Mouse (Mus musculus) frontal cortex, postnatal 36 days (tissue): ENCODE data around the gene Slc6a11.

Experiments
- DNase-seq, 2 experiments: peaks; one replicate each; pipeline ENCODE4 v3.0.0; 2022; ENCODE audit warnings: low spot score in 2 of 2

Slc6a11 gene

GRCm38 (mm10) chr6:114131122-114131872, at the start of gene Slc6a11:
Slc6a11 (plus strand) TSS chr6:114131241.
- peak in 1 of 2 experiments; percentile 26 for DNase-seq

DNA sequence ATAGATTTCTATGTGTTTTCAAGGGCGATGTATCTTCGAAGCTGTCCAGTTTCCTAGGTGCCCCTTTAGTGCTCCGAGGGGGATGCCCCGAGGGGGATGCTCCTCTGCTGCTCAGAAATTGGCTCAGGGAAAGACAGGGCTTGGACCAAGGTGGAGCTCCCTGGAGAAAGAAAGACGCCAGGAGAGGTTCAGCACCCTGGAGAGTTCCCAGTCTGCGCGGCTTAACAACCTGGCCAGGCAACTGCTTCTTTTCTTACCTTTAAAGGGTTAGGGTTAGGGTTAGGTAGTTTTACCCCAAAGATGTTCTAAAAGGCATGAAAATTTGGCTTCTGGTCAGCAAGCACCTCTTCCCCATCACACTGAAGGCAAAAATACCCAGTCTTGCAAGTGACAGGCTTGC, 43.9 kb upstream of the Slc6a11 start:
- no peak for DNase-seq

DNA sequence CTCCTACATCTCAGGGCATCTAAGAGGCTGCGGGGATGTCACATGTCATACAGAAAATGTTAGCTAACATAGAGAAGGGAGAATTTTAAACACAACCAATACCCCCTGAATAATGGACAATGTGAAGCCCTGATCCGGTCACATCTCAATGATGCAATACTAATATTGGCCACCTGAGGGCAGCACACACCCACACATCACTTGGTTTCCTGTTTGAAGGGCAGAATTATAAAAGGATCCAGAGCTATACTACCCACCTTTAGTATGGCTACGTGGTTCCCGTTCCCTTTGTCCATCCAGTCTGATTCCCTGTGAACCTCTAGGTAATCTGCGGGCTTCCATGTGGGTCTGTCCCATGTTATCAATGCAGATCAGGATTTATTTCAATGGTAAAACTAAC, 41.4 kb upstream of the Slc6a11 start:
- DNase-seq: peak; percentile 78 to 86

DNA sequence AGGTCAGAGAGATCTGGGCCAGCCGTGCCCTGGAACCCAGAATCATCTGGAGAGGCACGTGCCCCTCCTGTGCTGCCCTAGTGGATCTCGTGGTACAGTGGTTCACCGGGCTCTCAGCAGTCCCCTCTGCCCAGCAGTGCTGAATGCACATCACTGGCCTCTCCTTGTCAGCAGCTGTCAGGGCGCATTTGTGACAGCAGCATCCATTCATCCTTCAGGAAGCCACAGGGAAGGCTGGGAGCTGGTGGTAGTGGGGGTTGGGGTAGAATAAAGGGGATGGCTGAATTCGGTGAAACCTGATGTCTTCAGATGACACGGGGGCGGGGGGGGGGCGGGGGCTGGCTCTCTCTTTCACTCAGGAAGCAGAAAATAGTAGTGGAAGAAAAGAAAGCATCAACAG, 38.8 kb upstream of the Slc6a11 start:
- no peak for DNase-seq

DNA sequence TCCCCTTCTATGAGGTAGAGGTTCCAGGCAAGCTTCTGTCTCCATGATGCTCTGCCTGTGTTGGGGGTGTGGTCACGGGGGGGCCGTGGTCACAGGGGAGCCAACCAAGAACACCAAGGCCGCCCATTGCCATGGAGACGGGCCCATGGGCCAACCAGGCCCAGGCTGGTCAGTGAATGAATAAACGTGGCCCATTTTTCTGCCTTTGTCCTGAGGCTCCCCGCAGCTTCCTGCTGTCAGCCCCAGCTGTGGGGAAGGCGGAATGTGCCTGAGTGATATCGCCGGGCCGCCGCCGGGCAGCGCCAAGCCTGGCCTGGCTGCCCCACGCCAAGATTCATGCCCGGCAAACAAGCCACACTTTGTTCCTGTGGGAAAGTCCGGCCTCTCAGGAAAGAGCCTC, 36.8 kb upstream of the Slc6a11 start:
- DNase-seq: peak; percentile 31 to 69

- no peak for DNase-seq
Measured at GRCm38 (mm10) chr6:114096574-114096973, 34.5 kb upstream of the Slc6a11 start.

GRCm38 (mm10) chr6:114101923-114102322, 29.1 kb upstream of the Slc6a11 start:
- no peak for DNase-seq

GRCm38 (mm10) chr6:114119507-114119906, 11.5 kb upstream of the Slc6a11 start:
- DNase-seq: no peak

GRCm38 (mm10) chr6:114125530-114125929, 5.5 kb upstream of the Slc6a11 start:
- no peak for DNase-seq

DNA sequence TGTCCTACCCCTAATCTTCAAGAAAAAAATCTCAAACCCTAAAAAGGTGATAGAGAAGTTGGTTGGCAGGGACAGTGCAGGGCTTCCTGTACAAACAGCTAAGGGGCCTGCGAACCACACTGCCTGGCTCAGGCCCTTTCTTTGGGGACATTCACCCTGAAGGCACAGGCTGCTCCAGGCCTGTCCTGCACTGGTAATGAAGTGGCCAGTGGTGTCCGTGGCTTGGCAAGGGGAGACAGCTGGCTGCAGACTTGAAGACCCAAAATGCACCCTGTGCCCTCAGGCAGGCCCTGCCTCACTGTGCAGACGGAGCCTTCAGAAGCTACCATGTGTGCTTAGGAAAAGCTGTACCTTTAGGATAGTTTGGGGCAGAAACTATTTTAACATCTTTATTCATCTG, 1.4 kb downstream of the Slc6a11 start:
- DNase-seq: peak in 1 of 2 experiments; percentile 31

DNA sequence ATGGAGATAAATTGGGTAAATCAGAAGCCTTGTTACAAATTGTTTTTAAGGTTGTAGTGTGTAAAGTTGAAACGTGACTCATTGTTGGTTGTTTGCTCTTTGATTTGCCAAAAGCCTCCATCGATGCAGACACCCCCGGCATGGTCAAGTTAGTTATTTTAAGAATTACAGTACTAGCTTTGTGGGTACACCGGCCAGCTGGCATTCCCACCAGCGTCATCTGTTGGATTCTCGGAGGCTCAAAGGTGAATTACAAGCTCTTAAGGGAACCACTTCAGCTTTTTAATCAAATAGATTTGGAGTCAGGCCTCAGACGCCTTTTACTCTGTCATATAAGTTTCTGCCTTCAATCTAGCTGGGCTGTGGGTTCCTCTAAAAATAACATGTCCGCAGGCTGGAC, 1.9 kb downstream of the Slc6a11 start:
- no peak for DNase-seq

DNA sequence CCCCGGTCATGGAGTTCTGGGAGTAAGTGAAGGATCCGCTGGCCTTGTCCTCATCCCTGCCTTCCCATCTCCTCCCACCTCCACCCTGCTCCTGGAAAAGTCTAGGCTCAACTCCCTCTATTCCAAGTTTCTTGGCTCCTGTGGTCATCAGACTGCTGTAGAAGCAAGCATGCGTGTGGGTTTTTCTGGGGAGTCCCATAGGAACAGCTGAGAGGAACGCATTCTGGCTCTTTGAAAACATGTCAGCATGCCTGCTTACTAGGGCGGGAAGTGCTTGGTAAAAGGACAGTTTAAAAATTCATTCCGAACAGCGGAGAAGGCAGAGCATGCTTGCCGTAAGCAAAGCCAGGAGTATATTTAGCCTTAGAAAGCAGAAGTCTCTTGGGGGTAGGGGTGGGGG, 7.9 kb downstream of the Slc6a11 start:
- no peak for DNase-seq

DNA sequence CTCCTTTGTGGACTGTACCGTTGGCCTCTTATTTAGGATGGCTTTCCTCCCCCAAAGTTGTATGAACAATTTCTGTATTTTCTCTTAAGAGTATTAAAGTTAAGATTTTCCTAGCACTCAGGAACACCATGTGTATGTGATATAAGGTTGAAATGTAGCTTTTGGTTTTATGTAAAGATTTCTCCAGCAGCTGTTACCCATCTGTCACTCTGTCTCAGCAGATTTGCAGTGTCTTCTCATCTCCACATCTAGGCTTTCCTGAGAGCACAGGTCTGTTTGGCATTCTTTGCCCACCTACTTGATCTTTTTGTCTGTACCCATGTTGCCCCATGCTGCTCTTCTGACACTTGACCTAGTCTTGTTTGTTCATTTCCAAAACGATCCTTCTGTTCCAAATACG, 10.4 kb downstream of the Slc6a11 start:
- DNase-seq: peak in 1 of 2 experiments; percentile 44

GRCm38 (mm10) chr6:114142480-114142879, 11.4 kb downstream of the Slc6a11 start:
- no peak for DNase-seq

DNA sequence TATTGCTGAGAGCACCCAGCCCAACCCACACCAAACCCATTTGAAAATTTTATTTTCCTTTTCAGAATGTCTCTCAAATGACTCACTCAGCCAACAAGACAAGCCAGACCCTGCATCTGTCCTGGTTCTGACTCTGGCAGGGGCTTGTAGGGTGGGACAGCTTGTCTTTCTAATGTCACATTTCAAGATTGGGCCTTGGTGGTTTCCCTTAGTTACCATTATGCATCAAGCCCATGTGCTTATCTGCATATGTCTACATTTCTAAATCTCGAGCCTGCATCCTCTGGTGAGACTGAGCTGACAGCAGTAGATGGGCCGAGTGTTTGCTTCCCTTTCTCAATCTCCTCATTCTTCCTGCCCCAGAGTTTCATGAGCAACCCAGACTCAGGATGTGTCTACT, 12.5 kb downstream of the Slc6a11 start:
- no peak for DNase-seq

GRCm38 (mm10) chr6:114144447-114145105, 13.5 kb downstream of the Slc6a11 start:
- no peak for DNase-seq

GRCm38 (mm10) chr6:114145650-114146329, 14.7 kb downstream of the Slc6a11 start:
- DNase-seq: no peak

DNA sequence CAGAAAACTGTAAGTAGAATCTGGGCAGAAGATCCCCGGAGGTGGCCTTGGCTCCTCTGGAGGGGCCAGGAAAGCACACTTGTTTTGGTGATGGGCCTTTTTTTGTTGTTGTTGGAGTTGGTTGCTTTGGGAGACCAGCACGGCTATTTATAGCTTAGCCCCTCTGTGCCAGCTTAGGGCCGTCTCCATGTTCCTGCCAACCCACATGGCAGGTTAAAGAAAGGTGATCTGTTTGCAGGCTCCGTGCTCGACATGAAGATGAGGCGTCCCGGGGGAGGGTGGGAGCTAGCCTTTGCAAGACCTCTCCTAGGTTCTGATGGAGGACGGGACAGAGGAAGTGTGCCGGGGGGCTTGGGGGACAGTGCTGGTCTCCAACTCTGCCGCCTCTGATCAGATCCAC, 24.7 kb downstream of the Slc6a11 start:
- no peak for DNase-seq

GRCm38 (mm10) chr6:114158811-114159210, 27.8 kb downstream of the Slc6a11 start:
- peak; percentile 22 to 46 for DNase-seq

- DNase-seq: peak in 1 of 2 experiments; percentile 19
Measured at GRCm38 (mm10) chr6:114160732-114161131, 29.7 kb downstream of the Slc6a11 start.

DNA sequence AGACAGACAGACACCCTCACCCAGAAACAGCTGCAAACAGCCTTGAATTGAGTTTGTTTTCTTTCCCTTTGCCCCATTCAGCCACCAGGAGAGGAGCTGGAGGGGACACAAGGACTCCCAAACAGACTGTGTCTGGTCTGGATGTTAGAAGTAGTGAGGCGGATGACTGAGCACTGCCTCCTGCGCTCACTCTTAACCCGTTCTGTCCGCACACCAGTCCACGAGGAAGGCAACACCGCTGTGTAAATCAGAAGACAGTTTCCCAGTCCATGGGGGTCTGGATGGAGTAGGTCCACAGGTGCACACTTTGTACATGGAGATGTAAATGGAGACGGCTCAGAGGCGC, 43.0 kb downstream of the Slc6a11 start:
- no peak for DNase-seq

GRCm38 (mm10) chr6:114174398-114175140, 43.5 kb downstream of the Slc6a11 start:
- no peak for DNase-seq
